Mouse (Mus musculus) hindbrain, embryonic 14.5 days (tissue): ENCODE data around the gene Itsn1. TPM values are rescaled to one million over a fixed set of nuclear protein-coding genes. Genes with fewer than 3 reads are reported as not detected.

ENCODE experiments used
- ATAC-seq: fragments of 200-750 bp; cut with Nextera tagmentation; 2 replicates; pipeline ENCODE4 v1.8.0; 2017; ENCODE audit warnings: moderate number of reproducible peaks, mild to moderate bottlenecking, moderate TSS enrichment, moderate library complexity; ENCODE audit not compliant: low FRiP score
- DNase-seq: peaks from one replicate; pipeline ENCODE4 v3.0.0-alpha.2; 2015; ENCODE audit warnings: low spot score
- H3K27ac ChIP-seq: fragments of 300-500 bp; sonication (generic); 2 replicates; pipeline ENCODE4 v1.5.1; 2014; ENCODE audit warnings: mild to moderate bottlenecking, moderate library complexity
- H3K27me3 ChIP-seq: fragments of 300-500 bp; sonication (generic); 2 replicates; pipeline ENCODE4 v1.6.1; 2014; ENCODE audit warnings: mild to moderate bottlenecking, low read length, mixed read lengths; ENCODE audit not compliant: control insufficient read depth, insufficient read depth
- H3K36me3 ChIP-seq: fragments of 300-500 bp; sonication (generic); replicated peaks from 2 replicates; pipeline ENCODE4 v1.6.1; 2014; ENCODE audit not compliant: control insufficient read depth, insufficient read depth
- H3K4me1 ChIP-seq: fragments of 300-500 bp; sonication (generic); replicated peaks from 2 replicates; pipeline ENCODE4 v1.6.1; 2014; ENCODE audit warnings: antibody characterized with exemption, low read length, mixed read lengths; ENCODE audit not compliant: control insufficient read depth, insufficient read depth
- H3K4me2 ChIP-seq: fragments of 300-500 bp; sonication (generic); replicated peaks from 2 replicates; pipeline ENCODE4 v1.6.1; 2014; ENCODE audit warnings: mild to moderate bottlenecking, moderate library complexity
- H3K4me3 ChIP-seq: fragments of 300-500 bp; sonication (generic); replicated peaks from 2 replicates; pipeline ENCODE4 v1.5.1; 2014; ENCODE audit warnings: mild to moderate bottlenecking, low read length
- H3K9ac ChIP-seq: fragments of 300-500 bp; sonication (generic); 2 replicates; pipeline ENCODE4 v1.6.1; 2014
- H3K9me3 ChIP-seq: fragments of 300-500 bp; sonication (generic); 2 replicates; pipeline ENCODE4 v1.6.1; 2016; ENCODE audit warnings: low read length; ENCODE audit not compliant: control insufficient read depth
- WGBS: fragments of 180-500 bp; shearing (Covaris S2); extraction: QIAGEN DNeasy Blood & Tissue Kit; methylation state at CpG from one replicate; pipeline ENCODE4 v1.1.7; 2014; 5-methylcytosine and 5-hydroxymethylcytosine counted together
- polyA plus RNA-seq: library from polyadenylated mRNA; unstranded; fragments of >200 nt; fragmentation: Nextera tagmentation; extraction: Ambion mirVana; gene quantifications from 2 replicates; pipeline ENCODE4 v1.2.1, GENCODE M21; 2014

Itsn1 gene
- polyA plus RNA-seq, 1 experiment from 2014 or later = 61.8 TPM

DNA sequence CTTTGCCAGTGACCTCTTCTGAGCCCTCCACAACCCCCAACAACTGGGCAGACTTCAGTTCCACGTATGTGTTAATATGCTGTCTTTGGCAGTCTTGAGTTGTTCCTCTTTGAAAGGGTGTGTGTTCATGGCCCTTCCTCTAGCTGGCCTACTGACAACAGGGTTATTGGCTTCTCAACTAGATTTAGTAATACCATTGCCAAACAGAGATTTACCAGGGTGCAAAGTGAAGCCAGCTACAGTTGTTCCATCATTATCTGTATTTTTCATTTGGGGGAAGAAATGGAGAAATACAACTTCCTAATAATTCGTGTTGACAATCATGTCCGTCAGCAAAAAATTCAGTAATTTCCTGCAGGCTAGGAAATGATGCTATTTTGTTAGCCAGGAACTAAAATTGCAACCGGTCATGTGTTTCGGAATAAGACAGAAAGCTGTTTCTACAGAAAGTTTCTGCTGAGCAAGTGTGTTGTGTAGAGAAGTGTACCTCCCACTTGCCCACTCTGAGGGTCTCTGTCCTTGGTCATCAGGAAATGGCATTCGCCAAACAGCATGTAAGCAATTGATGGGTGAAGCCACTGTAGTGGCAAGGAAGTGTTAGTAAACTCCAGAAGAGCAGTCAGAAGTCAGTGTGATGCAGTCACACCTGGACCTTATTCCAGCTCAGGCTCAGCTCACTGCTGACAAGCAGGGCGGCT lies 120.0 kb downstream of the Itsn1 start:
- WGBS = 93% methylated on average over 7 of the region's 7 CpGs
- Histone ChIP-seq H3K4me2 (no peak overlapping the region), H3K4me1 (no peaks in the 10 kb centered on the region), H3K36me3 (peaks cover 64% of the 10 kb centered on the region), H3K9ac (no peak overlapping the region), H3K27me3 (no peaks in the 10 kb centered on the region), H3K27ac (no peak overlapping the region), H3K4me3 (no peak overlapping the region), H3K9me3 (no peaks in the 10 kb centered on the region)
- no peak for ATAC-seq
- no peak for DNase-seq

DNA sequence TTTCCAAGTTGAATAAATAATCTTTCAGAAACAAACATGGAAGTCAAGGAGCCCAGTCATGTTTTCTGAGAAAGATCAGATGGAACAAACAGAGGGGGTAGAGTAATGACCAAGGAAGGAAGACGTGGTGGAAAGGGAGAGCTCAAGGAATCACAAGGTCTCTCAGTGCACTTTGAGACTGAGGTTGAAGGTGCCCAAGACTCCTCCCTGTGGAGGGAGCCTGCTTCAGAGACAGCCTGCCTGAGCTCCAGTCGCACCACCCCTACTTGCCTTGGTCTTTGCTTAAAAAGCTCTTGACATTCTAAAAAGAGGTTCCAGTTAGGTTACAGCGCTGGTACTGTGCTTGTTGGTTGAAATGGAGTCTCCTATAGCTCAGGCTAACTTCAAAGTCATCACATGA lies 121.1 kb downstream of the Itsn1 start:
- ATAC-seq (no peak), DNase-seq (no peak)
- Histone ChIP-seq H3K36me3 (peaks cover 64% of the 10 kb centered on the region), H3K27ac (no peak overlapping the region), H3K9me3 (no peaks in the 10 kb centered on the region), H3K4me2 (no peak overlapping the region), H3K4me3 (no peak overlapping the region), H3K9ac (no peak overlapping the region), H3K4me1 (no peaks in the 10 kb centered on the region), H3K27me3 (no peaks in the 10 kb centered on the region)
- WGBS = 95% methylated on average over 3 of the region's 3 CpGs

DNA sequence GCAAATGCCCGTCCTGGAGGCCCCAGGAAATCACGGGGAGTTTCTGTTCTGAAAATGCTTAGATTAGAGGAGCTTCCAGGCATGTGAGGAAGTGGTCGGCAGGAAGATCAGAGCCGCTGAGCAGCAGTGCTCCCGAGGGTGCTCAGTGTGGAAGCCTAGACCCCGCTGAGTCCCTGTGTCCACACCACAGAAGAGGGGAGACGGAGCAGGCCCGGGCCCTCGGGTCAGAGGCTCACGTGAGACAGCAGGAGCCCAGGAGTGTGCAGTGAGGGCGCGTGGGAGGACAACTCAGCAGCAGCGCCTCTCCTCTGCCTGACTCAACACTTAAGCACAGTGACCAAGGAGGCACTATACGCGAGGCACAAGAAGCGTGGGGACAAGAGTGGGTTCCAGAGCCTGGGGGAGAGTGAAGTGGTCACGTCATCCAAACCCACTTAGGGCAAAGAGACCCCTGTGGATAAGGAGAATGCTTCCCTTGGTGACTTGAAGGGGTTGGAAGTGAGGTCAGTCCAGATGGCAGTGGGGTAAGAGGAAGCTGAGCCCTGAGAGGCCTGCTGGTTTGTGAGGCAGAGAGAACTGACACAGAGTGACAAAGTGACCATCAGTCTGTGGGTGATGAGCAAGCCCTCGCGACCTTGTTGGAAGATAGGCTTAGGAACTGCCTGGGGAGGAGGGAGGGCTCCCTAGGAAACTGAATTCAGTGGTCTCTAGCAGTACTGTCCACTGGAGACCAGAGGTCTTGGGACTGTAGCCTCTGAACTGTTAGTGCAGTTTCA lies 122.6 kb downstream of the Itsn1 start:
- H3K36me3 ChIP-seq = peaks cover 69% of the 10 kb centered on the region
- H3K9ac ChIP-seq = no peak overlapping the region
- H3K9me3 ChIP-seq = no peaks in the 10 kb centered on the region
- ATAC-seq (no peak), DNase-seq (no peak)
- no peak overlapping the region for H3K27ac ChIP-seq
- 84% methylated on average over 19 of the region's 19 CpGs for WGBS
- no peaks in the 10 kb centered on the region for H3K27me3 ChIP-seq
- H3K4me2 ChIP-seq = no peak overlapping the region
- no peak overlapping the region for H3K4me3 ChIP-seq
- no peaks in the 10 kb centered on the region for H3K4me1 ChIP-seq

DNA sequence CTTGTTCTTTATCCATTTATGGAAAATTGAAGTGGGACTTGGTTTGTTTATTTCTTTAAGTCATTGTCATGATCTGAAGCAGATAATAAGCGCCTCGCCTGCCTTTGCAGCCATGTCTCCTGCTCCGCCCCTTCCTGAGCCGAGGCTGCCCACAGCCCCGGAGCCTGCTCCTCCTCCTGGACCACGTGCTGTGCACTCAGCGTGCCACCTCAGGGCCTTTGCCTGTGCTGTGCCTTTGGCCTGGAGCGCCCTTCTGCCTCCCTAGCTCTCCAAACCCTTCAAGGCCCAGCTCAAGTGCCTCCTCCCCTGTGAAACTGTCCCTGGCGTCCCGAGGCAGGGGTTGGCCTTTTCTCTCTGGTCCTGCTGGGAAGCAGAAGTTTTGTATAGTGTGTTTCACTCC lies 123.7 kb downstream of the Itsn1 start:
- Histone ChIP-seq H3K9ac (no peak overlapping the region), H3K4me3 (no peak overlapping the region), H3K4me2 (no peak overlapping the region), H3K27ac (no peak overlapping the region), H3K9me3 (no peaks in the 10 kb centered on the region), H3K27me3 (no peaks in the 10 kb centered on the region), H3K36me3 (peaks cover 77% of the 10 kb centered on the region), H3K4me1 (no peaks in the 10 kb centered on the region)
- DNase-seq = no peak
- 93% methylated on average over 10 of the region's 10 CpGs for WGBS
- ATAC-seq = no peak

DNA sequence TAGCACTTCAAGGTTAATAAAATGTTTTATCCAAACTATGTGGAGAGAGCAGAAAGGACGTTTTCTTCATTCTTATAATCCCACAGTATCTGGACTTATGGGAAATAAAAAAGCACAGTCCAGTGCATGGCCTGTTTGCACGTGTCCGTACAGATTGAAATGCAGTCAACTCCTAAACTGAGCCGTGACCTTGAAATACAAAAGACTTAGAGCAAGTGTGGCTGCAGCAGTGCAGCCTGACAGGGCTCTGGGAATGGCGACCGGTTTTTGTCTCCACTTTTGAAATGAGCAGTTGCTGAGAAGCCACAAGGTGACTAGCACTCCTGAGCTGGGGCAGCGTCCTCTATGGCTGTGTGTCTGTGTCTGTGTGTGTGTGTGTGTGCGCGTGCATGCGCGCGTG lies 124.1 kb downstream of the Itsn1 start:
- ATAC-seq = no peak
- no peaks in the 10 kb centered on the region for H3K4me1 ChIP-seq
- H3K4me2 ChIP-seq = no peak overlapping the region
- H3K9me3 ChIP-seq = no peaks in the 10 kb centered on the region
- H3K27ac ChIP-seq = no peak overlapping the region
- no peaks in the 10 kb centered on the region for H3K27me3 ChIP-seq
- H3K9ac ChIP-seq = no peak overlapping the region
- 90% methylated on average over 12 of the region's 12 CpGs for WGBS
- no peak for DNase-seq
- no peak overlapping the region for H3K4me3 ChIP-seq
- peaks cover 82% of the 10 kb centered on the region for H3K36me3 ChIP-seq

DNA sequence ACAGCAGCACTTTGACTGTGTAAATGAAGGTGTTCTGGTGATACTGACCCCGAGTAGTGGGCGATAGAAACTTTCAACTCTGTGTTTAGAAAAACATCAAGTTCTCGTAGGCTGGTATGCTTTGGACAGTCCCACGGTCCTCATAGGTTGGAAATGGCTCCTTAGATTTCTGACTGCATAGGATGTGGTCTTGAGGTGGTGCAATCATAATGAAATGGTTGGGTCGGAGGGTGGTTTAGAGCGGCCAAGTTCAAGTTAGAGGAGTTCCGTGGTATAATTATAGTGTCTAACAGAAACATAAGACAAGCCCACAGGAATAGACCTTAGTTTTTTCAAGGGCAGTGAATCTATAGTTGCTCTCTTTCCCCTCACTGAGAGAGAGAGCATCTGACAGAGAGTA lies 129.6 kb downstream of the Itsn1 start:
- peaks cover 76% of the 10 kb centered on the region for H3K36me3 ChIP-seq
- no peak overlapping the region for H3K27ac ChIP-seq
- H3K9ac ChIP-seq = no peak overlapping the region
- no peak for ATAC-seq
- H3K4me3 ChIP-seq = no peak overlapping the region
- no peaks in the 10 kb centered on the region for H3K27me3 ChIP-seq
- H3K4me1 ChIP-seq = 0 out of 2 replicates have a peak, but pooled peaks cover 6% of the 10 kb centered on the region
- DNase-seq = no peak
- no peaks in the 10 kb centered on the region for H3K9me3 ChIP-seq
- no peak overlapping the region for H3K4me2 ChIP-seq
- over 99% methylated on average over 7 of the region's 7 CpGs for WGBS

DNA sequence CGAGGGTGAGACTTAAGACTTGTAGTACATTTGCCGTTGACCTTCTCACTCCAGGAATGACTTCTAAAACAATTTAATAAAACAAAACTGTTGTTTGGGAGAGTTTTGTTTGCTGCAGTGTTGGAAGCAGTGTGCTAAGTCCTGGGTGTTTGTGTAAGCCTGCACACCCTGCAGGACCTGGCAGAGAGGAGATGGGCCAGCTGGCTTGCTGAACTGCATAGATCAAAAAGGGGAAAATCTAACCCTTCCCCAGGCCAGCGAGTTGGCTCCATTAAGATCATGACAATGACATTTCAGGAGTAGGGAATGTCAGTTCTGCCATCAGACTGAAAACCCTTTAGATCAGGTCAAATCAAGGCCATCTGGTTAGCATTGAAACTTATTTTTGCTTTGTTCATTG lies 130.1 kb downstream of the Itsn1 start:
- no peak overlapping the region for H3K9ac ChIP-seq
- ATAC-seq (no peak), DNase-seq (no peak)
- H3K9me3 ChIP-seq = no peaks in the 10 kb centered on the region
- peaks cover 76% of the 10 kb centered on the region for H3K36me3 ChIP-seq
- no peak overlapping the region for H3K4me2 ChIP-seq
- H3K27ac ChIP-seq = no peak overlapping the region
- H3K27me3 ChIP-seq = no peaks in the 10 kb centered on the region
- 0 out of 2 replicates have a peak, but pooled peaks cover 6% of the 10 kb centered on the region for H3K4me1 ChIP-seq
- H3K4me3 ChIP-seq = no peak overlapping the region
- WGBS = 85% methylated on average over 3 of the region's 3 CpGs

DNA sequence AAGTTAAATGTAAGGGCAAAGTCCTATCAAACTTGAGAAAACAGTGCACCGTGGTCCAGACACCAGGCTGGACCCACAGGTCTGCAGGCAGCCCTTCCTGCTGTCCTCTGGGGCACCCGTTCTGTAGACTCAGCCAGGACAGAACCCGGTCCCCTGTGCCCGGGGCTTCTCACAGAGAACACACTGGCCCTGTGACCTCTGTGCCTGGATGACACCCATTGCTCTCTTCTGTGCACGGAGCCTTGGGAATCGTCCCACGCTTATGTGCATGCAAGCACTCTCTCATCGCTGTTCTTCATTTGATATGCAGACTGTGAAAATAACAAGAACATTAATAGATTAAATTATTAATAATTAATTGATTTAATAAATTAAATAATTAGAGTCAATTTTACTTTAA lies 130.9 kb downstream of the Itsn1 start:
- Histone ChIP-seq H3K27ac (peak overlapping the region; percentile 51; the same call in 1 of the 2 replicates), H3K4me1 (0 out of 2 replicates have a peak, but pooled peaks cover 6% of the 10 kb centered on the region), H3K9me3 (no peaks in the 10 kb centered on the region), H3K4me2 (no peak overlapping the region), H3K4me3 (no peak overlapping the region), H3K9ac (no peak overlapping the region), H3K36me3 (peaks cover 76% of the 10 kb centered on the region), H3K27me3 (no peaks in the 10 kb centered on the region)
- WGBS = 82% methylated on average over 8 of the region's 8 CpGs
- DNase-seq (no peak), ATAC-seq (no peak)

DNA sequence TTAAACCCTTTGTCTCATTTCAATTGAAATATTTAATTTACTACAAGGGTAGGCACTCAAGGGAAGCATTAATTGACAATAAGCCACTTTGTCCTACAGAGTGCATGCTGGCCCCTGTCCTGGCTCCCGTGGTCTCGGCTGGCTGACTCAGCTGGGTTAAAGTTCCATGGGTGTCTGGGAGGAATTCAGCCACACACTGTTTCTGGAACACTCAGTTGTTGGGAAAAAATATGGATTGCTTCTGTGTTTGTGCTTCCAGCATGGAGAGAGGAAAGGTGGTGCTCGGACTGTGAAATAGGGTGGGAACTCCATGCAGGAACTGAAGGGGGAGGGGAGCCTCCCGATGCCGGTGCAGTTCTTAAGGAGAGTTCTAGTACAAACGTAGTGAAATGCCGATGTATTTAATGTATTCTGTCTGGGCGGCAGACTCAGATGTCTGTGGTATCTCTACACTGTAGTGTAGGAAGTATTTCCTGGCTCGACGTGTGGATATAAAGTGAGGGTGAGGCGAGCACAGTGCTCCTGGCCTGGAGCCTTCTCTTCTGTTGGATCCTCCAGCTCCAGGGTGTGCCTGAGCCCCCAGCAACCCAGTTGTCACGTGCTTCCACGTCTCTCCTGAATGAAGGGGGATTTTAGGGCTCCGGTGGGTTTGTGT lies 131.5 kb downstream of the Itsn1 start:
- ATAC-seq = 0 out of 2 replicates have a peak, but pooled peaks have one; percentile 47
- Histone ChIP-seq H3K9ac (no peak overlapping the region), H3K9me3 (no peaks in the 10 kb centered on the region), H3K4me2 (no peak overlapping the region), H3K36me3 (peaks cover 74% of the 10 kb centered on the region), H3K27ac (peak overlapping the region; percentile 70), H3K27me3 (no peaks in the 10 kb centered on the region), H3K4me1 (0 out of 2 replicates have a peak, but pooled peaks cover 6% of the 10 kb centered on the region), H3K4me3 (no peak overlapping the region)
- DNase-seq = no peak
- WGBS = 57% methylated on average over 14 of the region's 14 CpGs
